Mouse (Mus musculus) embryonic facial prominence, embryonic 14.5 days (tissue): ENCODE results near the gene Crygs. TPM values are rescaled to one million over a fixed set of nuclear protein-coding genes. Genes with fewer than 3 reads are reported as not detected.

Source experiments
- ATAC-seq: fragments of 200-750 bp; cut with Nextera tagmentation; 2 replicates; pipeline ENCODE4 v1.8.0; 2017; ENCODE audit warnings: low read depth, moderate number of reproducible peaks, moderate TSS enrichment
- DNase-seq: peaks from one replicate; pipeline ENCODE4 v3.0.0-alpha.2; 2015; ENCODE audit warnings: low spot score
- H3K27ac ChIP-seq: fragments of 300-500 bp; sonication (generic); replicated peaks from 2 replicates; pipeline ENCODE4 v1.5.1; 2014; ENCODE audit warnings: low read depth, mild to moderate bottlenecking, low read length, moderate library complexity
- H3K27me3 ChIP-seq: fragments of 300-500 bp; sonication (generic); replicated peaks from 2 replicates; pipeline ENCODE4 v1.6.1; 2014; ENCODE audit warnings: low read length; ENCODE audit not compliant: control insufficient read depth, insufficient read depth
- H3K36me3 ChIP-seq: fragments of 300-500 bp; sonication (generic); 2 replicates; pipeline ENCODE4 v1.6.1; 2014; ENCODE audit warnings: low read length, mixed read lengths; ENCODE audit not compliant: control insufficient read depth, insufficient read depth
- H3K4me1 ChIP-seq: fragments of 300-500 bp; sonication (generic); 2 replicates; pipeline ENCODE4 v1.6.1; 2014; ENCODE audit warnings: antibody characterized with exemption, low read length; ENCODE audit not compliant: control insufficient read depth, insufficient read depth
- H3K4me2 ChIP-seq: fragments of 300-500 bp; sonication (generic); 2 replicates; pipeline ENCODE4 v1.6.1; 2014; ENCODE audit warnings: low read depth, mild to moderate bottlenecking, low read length, moderate library complexity, mixed read lengths
- H3K4me3 ChIP-seq: fragments of 300-500 bp; sonication (generic); 2 replicates; pipeline ENCODE4 v1.5.1; 2014; ENCODE audit warnings: low read depth, mild to moderate bottlenecking, low read length
- H3K9ac ChIP-seq: fragments of 300-500 bp; sonication (generic); 2 replicates; pipeline ENCODE4 v1.6.1; 2014; ENCODE audit warnings: low read depth, mild to moderate bottlenecking, low read length, moderate library complexity, mixed read lengths
- H3K9me3 ChIP-seq: fragments of 300-500 bp; sonication (generic); 2 replicates; pipeline ENCODE4 v1.6.1; 2016; ENCODE audit warnings: low read length; ENCODE audit not compliant: control insufficient read depth
- WGBS: fragments of 180-500 bp; shearing (Covaris S2); extraction: QIAGEN DNeasy Blood & Tissue Kit; methylation state at CpG from one replicate; pipeline ENCODE4 v1.1.7; 2014; 5-methylcytosine and 5-hydroxymethylcytosine counted together
- polyA plus RNA-seq: library from polyadenylated mRNA; unstranded; fragments of >200 nt; fragmentation: Nextera tagmentation; extraction: Ambion mirVana; gene quantifications from 2 replicates; pipeline ENCODE4 v1.2.1, GENCODE M21; 2014

Crygs gene
- not detected in 2 replicates for polyA plus RNA-seq

DNA sequence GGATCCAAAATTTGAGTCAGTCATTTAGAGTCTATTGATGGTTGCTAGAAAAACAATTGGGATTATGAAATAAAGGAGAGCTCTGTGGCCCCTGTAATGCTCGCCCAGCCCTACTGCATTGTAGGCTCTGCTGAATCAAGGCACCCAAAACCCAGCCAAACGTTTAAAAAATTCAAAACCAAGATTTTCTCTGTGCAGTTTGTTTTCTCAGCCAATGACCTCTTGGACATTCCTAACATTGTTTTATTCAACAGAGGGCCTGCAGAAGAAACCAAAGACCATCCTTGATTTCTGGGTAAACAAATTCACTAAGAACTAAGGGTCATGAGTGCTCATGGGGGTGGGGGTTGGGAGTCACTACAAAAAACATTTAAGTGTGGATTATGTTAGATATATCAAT lies at the start of gene Crygs:
Gene Crygs (minus strand): TSS at position 101 of the 400 bp plus-strand sequence.
- Histone ChIP-seq H3K4me2 (no peak within 1 kb of the TSS), H3K4me3 (no peak within 1 kb of the TSS), H3K36me3 (peaks cover 6% of the 10 kb centered on the region; the same call in 1 of the 2 replicates), H3K9me3 (no peaks in the 10 kb centered on the region), H3K4me1 (no peaks in the 10 kb centered on the region), H3K9ac (no peak within 1 kb of the TSS), H3K27ac (no peak within 1 kb of the TSS), H3K27me3 (no peaks in the 10 kb centered on the region)
- ATAC-seq (no peak), DNase-seq (no peak)
- WGBS: 64% methylated on average over 2 of the region's 2 CpGs

DNA sequence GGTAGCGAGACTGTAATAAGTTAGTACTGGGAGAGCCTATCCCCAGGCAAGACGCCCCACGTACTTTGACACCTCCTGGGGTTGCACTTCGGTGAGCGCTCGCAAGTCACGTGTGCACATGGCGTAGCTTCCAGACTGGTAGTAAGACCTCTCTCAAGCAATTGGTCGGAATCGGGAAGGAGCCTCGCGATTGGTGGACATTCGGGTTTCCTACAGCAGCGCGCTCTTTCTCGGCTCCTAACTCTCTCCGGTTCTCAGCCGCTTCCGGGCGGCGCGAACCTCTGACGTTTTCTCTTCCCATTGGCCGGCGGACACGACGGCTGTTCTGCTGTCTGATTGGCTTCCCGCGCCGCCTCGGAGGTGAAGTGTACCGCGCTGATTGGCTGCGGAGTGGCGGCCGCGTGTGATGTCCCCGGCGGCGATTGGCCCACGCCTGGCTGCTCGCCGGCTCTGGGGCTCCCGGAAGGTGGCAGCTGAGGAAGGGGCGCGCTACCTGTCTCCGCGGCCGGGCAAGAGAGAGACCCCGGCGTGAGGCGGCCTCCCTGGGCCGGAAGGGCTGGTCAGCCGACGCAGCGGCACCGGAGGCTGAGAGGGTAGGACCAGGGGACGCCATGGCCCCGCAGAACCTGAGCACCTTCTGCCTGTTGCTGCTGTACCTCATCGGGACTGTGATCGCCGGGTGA lies 46.2 kb upstream of the Crygs start, which contains the start of the genes Tbccd1 and Dnajb11:
Gene Tbccd1 (minus strand): TSS at position 239 of the 683 bp plus-strand sequence.
Gene Dnajb11 (plus strand): TSS at position 415 of the 683 bp plus-strand sequence.
- Histone ChIP-seq H3K9me3 (no peaks in the 10 kb centered on the region), H3K27me3 (no peaks in the 10 kb centered on the region), H3K4me2 (peak within 1 kb of the TSS; percentile 85), H3K36me3 (peaks cover 9% of the 10 kb centered on the region; the same call in 1 of the 2 replicates), H3K27ac (peak within 1 kb of the TSS; percentile 69; the same call in 1 of the 2 replicates), H3K4me1 (peaks cover 11% of the 10 kb centered on the region), H3K9ac (peak within 1 kb of the TSS; percentile 82), H3K4me3 (peak within 1 kb of the TSS; percentile 84)
- ATAC-seq (peak; percentile 100), DNase-seq (peak; percentile 100)
- under 1% methylated on average over 57 of the region's 62 CpGs for WGBS

DNA sequence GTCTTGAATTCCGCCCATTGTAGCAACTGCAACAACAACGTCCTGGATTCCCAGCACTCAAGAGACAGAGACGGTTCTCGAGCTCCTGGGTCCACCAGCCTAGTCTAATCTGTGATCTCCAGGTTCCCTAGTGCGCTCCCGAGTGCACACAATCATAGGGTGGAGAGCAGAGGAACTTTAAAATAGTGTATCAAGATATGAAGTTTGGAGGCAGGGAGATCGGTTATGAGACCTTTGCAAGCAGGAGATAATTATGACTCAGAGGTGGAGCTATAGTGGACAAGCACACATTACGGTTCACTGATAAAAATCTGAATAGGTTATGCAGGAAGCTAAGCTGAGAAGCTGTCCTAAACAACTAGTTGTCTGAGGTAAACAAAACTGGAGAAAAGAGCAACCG lies 45.4 kb upstream of the Crygs start:
- no peak for DNase-seq
- peak overlapping the region; percentile 76 for H3K4me2 ChIP-seq
- no peaks in the 10 kb centered on the region for H3K9me3 ChIP-seq
- 11% methylated on average over 9 of the region's 9 CpGs for WGBS
- H3K36me3 ChIP-seq: 0 out of 2 replicates have a peak, but pooled peaks cover 5% of the 10 kb centered on the region
- peak overlapping the region; percentile 84 for H3K4me3 ChIP-seq
- peak overlapping the region; percentile 72 for H3K9ac ChIP-seq
- H3K4me1 ChIP-seq: peaks cover 11% of the 10 kb centered on the region
- H3K27ac ChIP-seq: peak overlapping the region; percentile 69; the same call in 1 of the 2 replicates
- no peak for ATAC-seq
- no peaks in the 10 kb centered on the region for H3K27me3 ChIP-seq

DNA sequence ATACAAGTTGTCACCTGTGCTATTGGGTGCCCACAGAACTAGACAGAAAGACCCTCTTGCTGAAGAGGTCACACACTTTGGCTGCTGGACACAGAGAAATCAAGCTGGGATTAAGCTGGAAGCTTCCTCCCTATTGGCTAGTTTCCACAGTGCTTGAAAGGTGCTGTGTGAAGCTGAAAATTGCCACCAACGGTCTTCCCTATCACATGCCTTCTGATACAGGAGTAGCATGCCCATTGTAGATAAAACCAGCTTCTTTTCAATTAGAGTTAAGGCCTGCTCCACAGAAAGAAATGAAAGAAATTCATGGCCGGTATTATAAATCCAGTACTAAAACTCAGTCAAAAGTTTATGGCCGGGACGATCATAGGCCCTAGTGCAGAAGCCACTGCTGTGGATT lies 41.3 kb upstream of the Crygs start:
- no peak overlapping the region for H3K27ac ChIP-seq
- H3K9ac ChIP-seq: no peak overlapping the region
- no peaks in the 10 kb centered on the region for H3K9me3 ChIP-seq
- no peak overlapping the region for H3K4me2 ChIP-seq
- no peak for ATAC-seq
- DNase-seq: no peak
- H3K36me3 ChIP-seq: 0 out of 2 replicates have a peak, but pooled peaks cover 5% of the 10 kb centered on the region
- H3K4me1 ChIP-seq: peaks cover 4% of the 10 kb centered on the region
- 94% methylated on average over 4 of the region's 4 CpGs for WGBS
- H3K27me3 ChIP-seq: no peaks in the 10 kb centered on the region
- H3K4me3 ChIP-seq: no peak overlapping the region

DNA sequence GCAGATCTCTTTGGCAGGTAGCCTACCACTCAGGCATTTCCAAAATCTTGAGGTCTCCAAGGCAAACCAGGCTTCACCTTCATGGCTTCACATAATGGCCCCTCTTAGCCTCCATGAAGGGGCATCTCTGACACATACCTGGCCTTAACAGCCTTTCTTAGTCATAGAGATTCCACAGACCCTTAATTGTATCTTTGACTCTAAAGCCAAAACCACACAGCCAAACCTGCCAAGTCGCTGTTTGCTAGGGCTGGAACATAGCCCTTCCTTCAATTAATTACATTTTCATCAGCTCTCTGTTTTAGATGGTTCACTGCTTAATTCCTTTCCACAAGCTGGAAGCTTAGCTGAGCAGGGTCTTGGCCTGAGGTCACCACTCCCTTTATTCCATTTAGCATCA lies 37.0 kb upstream of the Crygs start:
- H3K4me3 ChIP-seq: no peak overlapping the region
- peaks cover 3% of the 10 kb centered on the region; the same call in 1 of the 2 replicates for H3K4me1 ChIP-seq
- WGBS: 95% methylated on average over 1 of the region's 1 CpGs
- DNase-seq: peak; percentile 5
- H3K36me3 ChIP-seq: no peaks in the 10 kb centered on the region
- no peak overlapping the region for H3K9ac ChIP-seq
- H3K27ac ChIP-seq: no peak overlapping the region
- no peak overlapping the region for H3K4me2 ChIP-seq
- H3K27me3 ChIP-seq: no peaks in the 10 kb centered on the region
- no peaks in the 10 kb centered on the region for H3K9me3 ChIP-seq
- no peak for ATAC-seq

DNA sequence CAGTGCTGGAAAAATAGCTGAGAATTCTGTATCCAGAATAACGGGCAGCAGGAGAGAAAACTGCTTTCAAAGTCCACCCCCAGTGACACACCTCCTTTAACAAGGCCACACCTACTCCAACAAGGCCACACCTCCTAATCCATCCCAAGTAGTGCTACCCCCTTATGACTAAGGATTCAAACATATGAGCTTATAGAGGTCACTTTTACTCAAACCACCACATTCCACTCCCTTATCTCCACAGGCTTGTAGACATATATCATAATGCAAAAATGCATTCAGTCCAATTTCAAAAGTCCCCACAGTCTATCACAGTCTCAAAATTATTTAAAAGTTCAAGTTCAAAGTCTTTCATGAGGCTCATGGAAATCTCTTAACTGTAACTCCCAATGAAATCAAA lies 36.3 kb upstream of the Crygs start:
- ATAC-seq: no peak
- Histone ChIP-seq H3K36me3 (no peaks in the 10 kb centered on the region), H3K9me3 (no peaks in the 10 kb centered on the region), H3K9ac (no peak overlapping the region), H3K27me3 (no peaks in the 10 kb centered on the region), H3K4me2 (no peak overlapping the region), H3K4me3 (no peak overlapping the region), H3K4me1 (peaks cover 3% of the 10 kb centered on the region; the same call in 1 of the 2 replicates), H3K27ac (no peak overlapping the region)
- no peak for DNase-seq
- WGBS: 83% methylated on average over 1 of the region's 1 CpGs

DNA sequence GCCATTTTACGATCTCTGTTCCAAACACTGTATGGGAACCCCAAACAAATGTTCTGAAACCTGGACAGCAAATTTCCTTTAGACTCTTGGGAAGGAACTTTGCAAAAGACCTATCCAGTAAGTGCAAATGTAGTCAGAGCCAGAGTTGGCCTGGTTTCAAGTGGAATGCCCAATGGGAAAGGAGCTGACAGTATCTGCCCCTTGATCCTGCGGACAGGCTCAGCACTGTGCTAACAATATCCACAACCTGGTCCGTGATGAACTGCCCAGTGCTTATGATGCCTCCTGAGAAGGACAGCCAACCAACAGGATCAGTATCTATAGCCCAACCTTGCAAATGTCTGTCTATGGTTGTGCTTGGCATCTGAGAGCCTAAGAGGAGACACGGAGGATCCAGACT lies 34.1 kb upstream of the Crygs start:
- no peaks in the 10 kb centered on the region for H3K27me3 ChIP-seq
- WGBS: 88% methylated on average over 4 of the region's 4 CpGs
- H3K4me3 ChIP-seq: no peak overlapping the region
- peaks cover 3% of the 10 kb centered on the region; the same call in 1 of the 2 replicates for H3K4me1 ChIP-seq
- ATAC-seq: no peak
- H3K9me3 ChIP-seq: no peaks in the 10 kb centered on the region
- no peak overlapping the region for H3K4me2 ChIP-seq
- no peak overlapping the region for H3K27ac ChIP-seq
- 0 out of 2 replicates have a peak, but pooled peaks cover 5% of the 10 kb centered on the region for H3K36me3 ChIP-seq
- H3K9ac ChIP-seq: no peak overlapping the region
- DNase-seq: no peak

DNA sequence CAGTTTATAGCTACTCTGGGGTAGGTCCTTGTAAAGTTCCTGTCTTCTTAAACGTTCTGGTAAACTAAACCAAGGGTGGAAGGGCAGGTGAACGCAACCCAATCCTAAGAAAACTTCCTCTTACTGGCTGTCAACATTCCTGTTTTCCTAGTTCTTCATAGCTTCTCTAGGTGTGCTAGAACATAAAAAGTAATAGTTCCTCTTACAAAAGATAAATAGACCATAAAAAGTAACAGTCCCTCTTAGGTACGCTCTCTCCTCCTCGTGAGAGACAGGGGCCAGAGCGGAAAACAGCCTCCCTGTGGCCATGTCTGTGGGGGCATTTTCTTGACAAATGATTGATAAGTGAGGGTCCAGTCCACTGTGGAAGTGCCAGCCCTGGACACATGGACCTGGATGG lies 33.5 kb upstream of the Crygs start:
- Histone ChIP-seq H3K4me2 (peak overlapping the region; percentile 90), H3K36me3 (peaks cover 10% of the 10 kb centered on the region; the same call in 1 of the 2 replicates), H3K27ac (no peak overlapping the region), H3K9ac (peak overlapping the region; percentile 81), H3K4me1 (peaks cover 3% of the 10 kb centered on the region; the same call in 1 of the 2 replicates), H3K9me3 (no peaks in the 10 kb centered on the region), H3K4me3 (peak overlapping the region; percentile 59), H3K27me3 (no peaks in the 10 kb centered on the region)
- no peak for DNase-seq
- ATAC-seq: no peak
- WGBS: 66% methylated on average over 5 of the region's 5 CpGs
